Mouse (Mus musculus): ENCODE measurements at regions not wholly inside any gene's neighbourhood (a gene's known extent, or its start where the extent isn't known, plus 50 kb on each side); places are given as distances from the start of the nearest gene placed in this dataset.
A peak's percentile ranks its signal among the peaks of the same experiment; 100 is the strongest.
"Not testable (repeated sequence)": the region's sequence is repeated elsewhere in the genome, so short reads cannot be mapped to it uniquely, and the experiment has no call there.

GRCm38 (mm10) chr11:28993270-28993847 is 137.2 kb upstream of the Pnpt1 start:
- DNase-seq: no peak

GRCm38 (mm10) chr11:28998314-28999106 is 132.0 kb upstream of the Pnpt1 start:
- DNase-seq: peak in 1 of 2 experiments; percentile 4

GRCm38 (mm10) chr11:28999196-28999595 is 131.3 kb upstream of the Pnpt1 start:
- DNase-seq: no peak

GRCm38 (mm10) chr11:28999620-29000019 is 130.9 kb upstream of the Pnpt1 start:
- DNase-seq: no peak

GRCm38 (mm10) chr11:29000212-29000611 is 130.3 kb upstream of the Pnpt1 start:
- no peak for DNase-seq

- DNase-seq: peak in 1 of 2 experiments; percentile 34
These were observed 113.1 kb upstream of the Pnpt1 start for GRCm38 (mm10) chr11:29017406-29017805.

- no peak for DNase-seq
These were observed 89.7 kb upstream of the Pnpt1 start for GRCm38 (mm10) chr11:29040817-29041216.

- DNase-seq: not testable (repeated sequence)
These were observed 82.4 kb upstream of the Pnpt1 start for GRCm38 (mm10) chr11:29047985-29048610.

GRCm38 (mm10) chr11:29052625-29053024 is 77.9 kb upstream of the Pnpt1 start:
- DNase-seq: no peak

GRCm38 (mm10) chr11:29069586-29069985 is 61.0 kb upstream of the Pnpt1 start:
- DNase-seq: not testable (repeated sequence)

GRCm38 (mm10) chr11:29072231-29072630 is 58.3 kb upstream of the Pnpt1 start:
- no peak for DNase-seq

Data from kidney, postnatal 25 days (tissue).